7 mouse cellular contexts compared by ENCODE assay signal in genomic region chr10:53595744-53596676, GRCm38 (mm10). TPM values are rescaled to one million over a fixed set of nuclear protein-coding genes. Genes with fewer than 3 reads are reported as not detected.
DNase-seq lines count a peak whose midpoint lies in the region; ATAC-seq and TF ChIP-seq lines count a peak whose summit lies in the region.

No protein-coding gene starts in this region.

- H3K36me3 ChIP-seq in lung, embryonic 15.5 days: 0 out of 2 replicates have a peak, but pooled peaks cover 4% of the 10 kb centered on the region
- H3K36me3 ChIP-seq in hindbrain, embryonic 10.5 days: peaks cover 12% of the 10 kb centered on the region
- peaks cover 4% of the 10 kb centered on the region; the same call in 1 of the 2 replicates for H3K36me3 ChIP-seq in lung, embryonic 16.5 days (ENCODE audit: control insufficient read depth, insufficient read depth, low read length)

- H3K9me3 ChIP-seq in lung, embryonic 15.5 days: no peaks in the 10 kb centered on the region
- no peaks in the 10 kb centered on the region for H3K9me3 ChIP-seq in hindbrain, embryonic 10.5 days
- H3K9me3 ChIP-seq in lung, embryonic 16.5 days (ENCODE audit: control insufficient read depth, low read length): no peaks in the 10 kb centered on the region

- H3K4me2 ChIP-seq in lung, embryonic 15.5 days: peak overlapping the region; percentile 72
- H3K4me2 ChIP-seq in lung, embryonic 16.5 days (ENCODE audit: low read depth, low read length): peak overlapping the region; percentile 70

- peak overlapping the region; percentile 96 for H3K27ac ChIP-seq in lung, embryonic 15.5 days
- H3K27ac ChIP-seq in hindbrain, embryonic 10.5 days: peak overlapping the region; percentile 98
- peak overlapping the region; percentile 96 for H3K27ac ChIP-seq in lung, embryonic 16.5 days (ENCODE audit: low read length)

- peak overlapping the region; percentile 64 for H3K9ac ChIP-seq in lung, embryonic 15.5 days
- H3K9ac ChIP-seq in lung, embryonic 16.5 days (ENCODE audit: low read length): peak overlapping the region; percentile 74

- H3K27me3 ChIP-seq in lung, embryonic 15.5 days: no peaks in the 10 kb centered on the region
- no peaks in the 10 kb centered on the region for H3K27me3 ChIP-seq in Patski
- no peaks in the 10 kb centered on the region for H3K27me3 ChIP-seq in hindbrain, embryonic 10.5 days (ENCODE audit: insufficient read depth, poor library complexity, severe bottlenecking)
- H3K27me3 ChIP-seq in lung, embryonic 16.5 days (ENCODE audit: control insufficient read depth, insufficient read depth, low read depth, low read length): no peaks in the 10 kb centered on the region

- peaks cover 26% of the 10 kb centered on the region for H3K4me1 ChIP-seq in lung, embryonic 15.5 days
- peaks cover 27% of the 10 kb centered on the region for H3K4me1 ChIP-seq in hindbrain, embryonic 10.5 days (replicated peaks)
- peaks cover 13% of the 10 kb centered on the region for H3K4me1 ChIP-seq in lung, embryonic 16.5 days (replicated peaks; ENCODE audit: control insufficient read depth, insufficient read depth, low read length)

- H3K4me3 ChIP-seq in lung, embryonic 15.5 days: peak overlapping the region; percentile 99
- H3K4me3 ChIP-seq in hindbrain, embryonic 10.5 days: peak overlapping the region; percentile 96
- H3K4me3 ChIP-seq in lung, embryonic 16.5 days (ENCODE audit: low read length): peak overlapping the region; percentile 97

- POLR2A ChIA-PET in Patski (lab: Charles Lee): no interaction called here

- DNase-seq in lung, postnatal 25 days (ENCODE audit: low spot score): no peak
- peak; percentile 15 for DNase-seq in Patski (ENCODE audit: low read depth, low spot score)
- DNase-seq in embryo, embryonic 9.5 days (ENCODE audit: extremely low spot score): peak; percentile 9
- DNase-seq in hindbrain, embryonic 10.5 days (ENCODE audit: low spot score): no peak
- DNase-seq in thymus, postnatal 0 days (ENCODE audit: low spot score): peak; percentile 37

- no peak; the same call in 1 of the 2 replicates for ATAC-seq in lung, embryonic 15.5 days (ENCODE audit: borderline replicate concordance, extremely low read depth, low FRiP score, low TSS enrichment)
- ATAC-seq in Patski: peak; percentile 3
- no peak; the same call in none of the 2 replicates for ATAC-seq in lung, embryonic 16.5 days (ENCODE audit: low read depth)

- CTCF ChIA-PET in Patski (lab: Charles Lee): interaction anchor here (0.6 to 1.1 kb wide), 2 partner anchors 19 to 255 kb away, joined by 3 to 5 read pairs; no protein-coding TSS in a partner anchor

- 4% methylated on average over 27 of the region's 27 CpGs for WGBS in lung, embryonic 15.5 days
- 11% methylated on average over 27 of the region's 27 CpGs for WGBS in hindbrain, embryonic 10.5 days
- 5% methylated on average over 25 of the region's 27 CpGs for WGBS in lung, embryonic 16.5 days

- TF ChIP-seq CTCF in Patski (IDR thresholded peaks at IDR 0.05): no peak

- in situ Hi-C loops in Patski (cut with MboI; ENCODE audit: low pct_unique_long_range_greater_than_20kb): no loop called here

RNA-seq across cellular contexts. Expression of gene Asf1a, which starts 0.5 kb away (rescaled TPM):
- polyA plus RNA-seq in lung, embryonic 15.5 days (2015; fragmentation: Nextera tagmentation; extraction: Ambion mirVana): 122 and 128 TPM in 2 replicates
- 45.5 TPM for polyA plus RNA-seq in Patski (2021)
- polyA plus RNA-seq in hindbrain, embryonic 10.5 days (2016; fragmentation: Nextera tagmentation; extraction: Ambion mirVana): 142 and 158 TPM in 2 replicates
- 104 and 105 TPM in 2 replicates for polyA plus RNA-seq in lung, embryonic 16.5 days (2015; fragmentation: Nextera tagmentation; extraction: Ambion mirVana)
- 159 and 162 TPM in 2 replicates for polyA plus RNA-seq in thymus, postnatal 0 days (2015; fragmentation: Nextera tagmentation; extraction: Ambion mirVana)

RNA-seq across cellular contexts. Expression of gene Mcm9, which starts 34.2 kb away (rescaled TPM):
- 10.1 and 10.4 TPM in 2 replicates for polyA plus RNA-seq in lung, embryonic 15.5 days (2015; fragmentation: Nextera tagmentation; extraction: Ambion mirVana)
- 8.8 TPM for polyA plus RNA-seq in Patski (2021)
- polyA plus RNA-seq in hindbrain, embryonic 10.5 days (2016; fragmentation: Nextera tagmentation; extraction: Ambion mirVana): 11.5 and 12.7 TPM in 2 replicates
- 6.9 and 9.6 TPM in 2 replicates for polyA plus RNA-seq in lung, embryonic 16.5 days (2015; fragmentation: Nextera tagmentation; extraction: Ambion mirVana)
- polyA plus RNA-seq in thymus, postnatal 0 days (2015; fragmentation: Nextera tagmentation; extraction: Ambion mirVana): 9.9 and 10.0 TPM in 2 replicates

Comparison
In these comparisons a context has a peak if more than half of its experiments do, and no peak if none do; other contexts are left out.
1. DNase-seq: peak in Patski (single experiment), embryo, embryonic 9.5 days (single experiment) and thymus, postnatal 0 days (single experiment); none in lung, postnatal 25 days (single experiment) and hindbrain, embryonic 10.5 days (single experiment).
2. Peak in every context shown above with its lines, with median percentiles within 50 percentile points of each other: H3K27ac ChIP-seq and H3K4me3 ChIP-seq.